Mouse (Mus musculus) large intestine, adult 2 months (tissue): ENCODE data around the gene Lypd3. TPM values are rescaled to one million over a fixed set of nuclear protein-coding genes. Genes with fewer than 3 reads are reported as not detected.
"Not testable (repeated sequence)": the region's sequence is repeated elsewhere in the genome, so short reads cannot be mapped to it uniquely, and the experiment has no call there.

Source experiments
- DNase-seq: peaks from one replicate; pipeline ENCODE4 v3.0.0-alpha.2; 2012; ENCODE audit warnings: low read depth, low spot score
- whole genome bisulfite sequencing: fragments of 180-500 bp; shearing (Covaris S2); methylation state at CpG from one replicate; pipeline ENCODE4 v1.1.7; 2018; 5-methylcytosine and 5-hydroxymethylcytosine counted together
- polyA plus RNA-seq: library from polyadenylated mRNA; depleted of rRNA; stranded (reverse); fragments of >200 nt; gene quantifications from 2 replicates; pipeline ENCODE4 v1.2.3, GENCODE M21; 2012

Lypd3 gene
- polyA plus RNA-seq, 1 experiment = 0.14 TPM

DNA sequence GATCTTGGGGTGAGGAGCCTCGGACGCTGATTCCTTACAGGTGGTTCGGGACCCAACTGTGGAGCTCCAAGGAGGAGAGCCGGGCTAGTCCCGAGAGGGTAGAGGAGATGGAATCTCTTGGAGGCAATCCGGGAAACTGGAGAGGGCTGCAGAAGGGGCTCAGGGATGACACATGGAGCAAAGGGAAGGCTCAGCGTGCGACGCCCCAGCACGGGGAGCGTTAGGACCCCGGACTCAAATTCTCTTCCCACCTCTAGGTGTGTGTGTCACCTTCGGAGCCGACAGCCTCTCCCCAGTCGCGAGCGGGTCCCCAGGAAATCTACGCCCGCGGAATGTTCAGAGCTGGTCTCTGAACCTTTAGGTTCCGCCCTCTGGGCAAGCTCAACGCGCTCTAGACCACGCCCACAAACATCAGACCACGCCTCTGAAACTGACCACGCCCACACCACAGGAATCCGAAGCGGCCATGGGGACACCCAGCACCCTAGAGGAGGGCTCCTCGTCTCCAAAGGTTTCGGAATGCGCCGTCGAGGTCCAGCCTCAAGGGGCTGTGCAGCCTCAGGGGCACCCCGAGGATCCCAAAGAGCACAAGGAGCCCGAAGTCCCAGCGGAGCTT is 25.4 kb upstream of the Lypd3 start:
- no peak for DNase-seq
- WGBS = under 1% methylated on average over 36 of the region's 36 CpGs

DNA sequence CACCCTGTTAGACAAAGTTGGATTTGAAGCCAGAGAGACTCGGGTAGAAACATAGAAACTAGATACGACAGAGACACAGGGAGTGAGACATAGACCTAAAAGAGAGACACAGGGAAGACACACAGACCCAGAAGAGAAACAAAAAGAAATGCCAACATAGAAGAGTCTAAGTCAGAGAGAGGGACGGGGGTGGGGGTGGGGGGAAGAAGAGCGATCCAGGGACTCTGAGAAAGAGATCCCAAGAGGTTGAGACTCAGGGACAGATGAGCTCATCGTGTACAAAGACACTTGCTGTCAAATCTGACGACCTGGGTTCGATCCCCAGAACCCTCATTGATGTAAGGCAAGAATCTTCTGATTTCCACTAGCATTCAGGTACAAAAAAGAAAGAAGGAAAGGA is 24.6 kb upstream of the Lypd3 start:
- WGBS = 9% methylated on average over 7 of the region's 7 CpGs

DNA sequence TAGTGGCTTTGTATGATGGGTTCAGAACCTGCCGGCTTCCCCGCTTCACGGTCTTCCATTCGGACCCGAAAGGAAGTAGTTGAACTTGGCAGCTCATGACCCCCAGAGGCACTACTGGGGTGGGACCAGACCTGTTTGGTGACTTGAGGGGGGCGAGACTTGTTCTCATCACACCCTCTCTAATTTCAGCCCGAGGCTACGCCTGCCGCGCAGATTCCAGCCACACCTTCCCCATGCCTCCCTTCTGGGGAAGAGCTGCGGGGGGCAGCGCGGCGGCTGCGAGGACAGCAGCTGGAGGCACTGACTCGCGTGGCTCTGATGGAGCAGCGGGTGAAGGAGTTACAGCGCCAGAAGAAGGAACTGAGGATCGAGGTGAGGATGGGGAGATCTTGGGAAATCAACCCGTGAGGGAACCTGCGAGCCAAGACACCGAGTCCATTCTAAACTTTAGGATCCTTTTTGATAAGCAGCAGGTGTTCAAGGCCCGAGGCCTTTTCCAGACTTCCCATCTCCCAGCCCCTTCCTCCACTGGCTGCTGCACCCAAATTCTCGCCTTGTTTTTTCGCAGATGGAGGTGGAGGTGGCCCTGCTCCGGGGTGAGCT is 23.9 kb upstream of the Lypd3 start:
- DNase-seq = no peak
- 27% methylated on average over 27 of the region's 27 CpGs for WGBS

More for the DNA sequence above, 24.6 kb upstream of the Lypd3 start:
- DNase-seq = no peak

DNA sequence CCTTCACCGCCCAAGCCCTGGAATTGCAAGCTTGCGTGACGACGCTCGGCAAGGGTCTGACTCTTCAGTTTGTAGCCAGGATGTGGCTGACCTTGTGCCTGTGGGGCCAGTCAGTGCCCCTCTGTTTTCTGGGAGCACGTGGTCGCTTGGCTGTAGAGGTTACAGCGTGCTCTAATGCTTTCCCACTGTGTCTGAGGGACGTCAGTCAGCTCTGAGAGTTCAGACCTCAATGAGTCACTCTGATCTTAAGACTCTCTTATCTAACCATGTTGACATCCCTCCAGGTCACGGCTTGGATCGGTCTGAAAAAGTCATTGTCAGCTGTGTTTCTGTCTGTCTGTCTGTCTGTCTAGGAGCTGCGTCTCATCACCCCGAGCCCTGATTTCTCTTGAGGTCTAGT is 21.5 kb upstream of the Lypd3 start:
- no peak for DNase-seq
- WGBS = 93% methylated on average over 13 of the region's 13 CpGs

DNA sequence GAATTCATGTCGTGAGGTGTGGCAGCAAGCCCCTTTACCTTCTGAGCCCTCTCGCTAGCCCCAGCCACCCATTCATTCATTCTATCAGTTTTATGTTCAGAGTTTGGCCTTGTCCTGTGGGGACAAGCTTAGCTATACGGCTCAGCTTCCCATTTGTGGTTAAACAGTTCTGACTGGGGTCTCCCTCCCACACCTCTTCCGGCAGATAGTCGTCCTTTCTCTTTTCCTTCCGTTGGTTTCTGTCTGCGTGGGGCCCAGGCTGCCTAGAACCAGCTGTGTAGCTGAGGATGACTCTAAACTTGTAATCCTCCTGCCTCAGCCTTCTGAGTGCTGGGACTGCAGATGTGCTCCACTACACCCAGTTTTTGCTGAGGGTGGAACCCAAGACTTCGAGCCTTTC is 18.6 kb upstream of the Lypd3 start:
- 81% methylated on average over 8 of the region's 8 CpGs for WGBS
- DNase-seq = no peak

DNA sequence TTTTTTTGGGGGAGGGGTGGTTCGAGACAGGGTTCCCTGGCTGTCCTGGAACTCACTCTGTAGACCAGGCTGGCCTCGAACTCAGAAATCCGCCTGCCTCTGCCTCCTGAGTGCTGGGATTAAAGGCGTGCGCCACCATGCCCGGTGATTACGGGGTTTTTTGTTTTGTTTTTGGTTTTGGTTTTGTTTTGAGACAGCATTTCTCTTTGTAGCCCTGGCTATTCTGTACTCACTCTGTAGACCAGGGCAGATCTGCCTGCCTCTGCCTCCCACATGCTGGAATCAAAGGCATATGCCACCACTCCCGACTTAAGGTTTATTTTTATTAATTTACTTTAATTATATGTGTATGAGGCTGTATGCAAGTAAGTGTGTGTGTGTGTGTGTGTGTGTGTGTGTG is 18.0 kb upstream of the Lypd3 start:
- not testable (repeated sequence) for DNase-seq
- WGBS = 87% methylated on average over 8 of the region's 8 CpGs

DNA sequence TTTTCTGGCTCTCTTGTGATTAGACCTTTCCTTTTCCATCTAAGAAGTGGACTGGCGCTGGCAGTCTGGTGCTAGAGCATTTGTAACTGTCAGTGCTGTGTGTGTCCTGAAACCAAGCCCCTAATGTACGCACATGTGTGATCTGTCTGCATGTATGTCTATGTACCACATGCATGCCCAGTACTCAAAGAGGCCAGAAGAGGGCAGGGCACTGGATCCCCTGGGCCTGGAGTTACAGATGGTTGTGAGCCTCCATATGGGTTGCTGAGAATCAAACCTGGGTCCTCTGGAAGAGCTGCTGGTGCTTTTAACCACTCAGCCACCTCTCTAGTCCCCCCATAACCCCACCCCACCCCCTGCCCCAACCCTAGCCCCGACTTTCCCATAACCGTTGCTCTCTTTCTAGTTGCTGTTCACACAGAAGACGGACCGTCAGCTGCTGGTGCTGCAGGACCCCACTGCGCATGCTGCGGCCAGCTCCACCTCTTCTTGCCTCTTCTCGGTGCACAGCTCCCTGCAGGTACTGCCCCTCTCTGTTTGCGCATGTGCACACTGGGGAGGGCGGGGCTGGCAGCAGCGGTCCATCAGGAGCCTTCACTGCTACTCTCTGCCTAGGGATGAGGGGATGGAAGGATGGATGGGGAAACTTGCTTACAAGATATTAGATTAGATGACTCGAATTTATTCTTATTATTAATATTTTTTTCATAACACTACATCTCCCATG is 16.5 kb upstream of the Lypd3 start:
- WGBS = 88% methylated on average over 13 of the region's 13 CpGs

DNA sequence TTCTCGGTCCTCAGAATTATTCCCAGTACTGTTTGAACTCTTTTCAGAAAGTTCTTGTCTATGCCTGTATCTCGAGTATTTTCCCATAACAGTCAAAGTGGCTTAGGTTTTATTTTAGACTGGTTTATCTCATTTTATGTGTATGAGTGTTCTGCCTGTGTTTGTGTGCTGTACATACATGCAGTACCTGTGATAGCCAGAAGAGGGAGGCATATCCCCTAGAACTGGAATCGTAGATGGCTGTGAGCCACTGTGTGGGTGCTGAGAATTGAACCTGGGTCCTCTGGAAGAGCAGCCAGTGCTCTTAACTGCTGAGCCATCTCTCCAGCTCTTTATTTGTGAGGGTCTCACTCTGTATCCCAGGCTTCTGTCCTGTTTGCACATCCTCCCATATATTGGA is 15.2 kb upstream of the Lypd3 start:
- WGBS = 90% methylated on average over 3 of the region's 3 CpGs
- no peak for DNase-seq

More for the DNA sequence above, 16.5 kb upstream of the Lypd3 start:
- no peak for DNase-seq

DNA sequence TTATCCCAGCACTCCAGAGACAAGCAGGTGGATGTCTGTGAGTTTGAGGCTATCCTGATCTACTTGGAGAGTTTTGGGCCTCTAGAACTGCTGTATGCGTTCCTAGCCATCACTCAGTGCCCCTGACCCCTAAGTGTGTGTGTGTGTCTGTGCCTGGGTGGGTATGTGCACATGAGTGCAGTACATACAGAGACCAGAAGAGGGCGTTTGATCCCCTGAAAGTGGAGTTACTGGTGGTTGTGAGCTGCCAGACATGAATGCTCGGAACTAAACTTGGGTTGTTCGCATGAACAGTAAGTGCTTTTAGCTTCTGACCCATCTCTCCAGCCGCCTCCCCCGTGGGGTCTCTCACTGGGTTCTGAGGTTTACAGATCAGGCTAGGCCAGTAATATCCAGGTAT is 13.4 kb upstream of the Lypd3 start:
- no peak for DNase-seq
- 89% methylated on average over 6 of the region's 6 CpGs for WGBS

DNA sequence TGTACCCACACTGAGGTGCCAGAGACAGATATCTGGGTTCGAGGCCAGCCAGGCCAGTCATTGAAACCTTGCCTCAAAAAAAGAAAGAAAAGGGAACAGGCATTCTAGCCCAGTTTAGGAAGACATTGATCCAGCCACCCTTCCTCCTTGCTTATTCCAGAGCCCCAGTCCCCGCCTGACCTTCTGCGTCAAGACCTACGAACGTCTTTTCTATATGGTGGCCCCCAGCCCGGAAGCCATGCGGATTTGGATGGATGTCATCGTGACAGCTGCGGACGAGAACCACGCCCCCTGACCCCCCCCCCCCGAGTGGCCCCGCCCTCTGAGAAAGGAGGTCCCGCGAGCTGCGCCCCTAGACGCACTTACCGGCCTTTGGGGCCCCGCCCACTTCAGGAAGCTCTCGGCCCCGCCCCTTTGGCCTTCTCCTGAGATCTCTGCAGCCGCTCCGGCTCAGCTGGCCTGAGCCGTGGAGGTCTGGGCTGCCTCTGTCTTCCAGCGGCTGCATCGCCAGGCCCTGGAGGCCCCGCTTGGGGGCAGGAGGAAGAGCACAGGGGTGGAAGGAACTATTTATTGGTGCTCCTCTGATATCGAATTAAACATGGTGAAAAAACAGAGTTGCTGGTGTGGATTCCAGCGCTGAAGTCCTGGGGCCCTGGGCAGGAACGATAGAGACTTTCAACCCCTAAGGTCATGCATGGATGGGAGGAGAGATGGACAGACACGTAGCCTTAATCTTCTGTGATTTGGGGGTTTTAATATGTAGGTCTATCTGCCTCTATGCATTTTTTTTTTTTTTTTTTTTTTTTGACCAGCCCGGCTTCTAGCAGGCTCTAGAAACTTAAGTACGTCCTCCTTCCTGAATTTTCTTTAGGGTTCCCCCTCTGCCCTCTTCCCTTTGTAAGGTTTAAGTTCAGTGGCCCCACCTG is 7.4 kb upstream of the Lypd3 start:
- DNase-seq = no peak
- WGBS = 12% methylated on average over 33 of the region's 33 CpGs

DNA sequence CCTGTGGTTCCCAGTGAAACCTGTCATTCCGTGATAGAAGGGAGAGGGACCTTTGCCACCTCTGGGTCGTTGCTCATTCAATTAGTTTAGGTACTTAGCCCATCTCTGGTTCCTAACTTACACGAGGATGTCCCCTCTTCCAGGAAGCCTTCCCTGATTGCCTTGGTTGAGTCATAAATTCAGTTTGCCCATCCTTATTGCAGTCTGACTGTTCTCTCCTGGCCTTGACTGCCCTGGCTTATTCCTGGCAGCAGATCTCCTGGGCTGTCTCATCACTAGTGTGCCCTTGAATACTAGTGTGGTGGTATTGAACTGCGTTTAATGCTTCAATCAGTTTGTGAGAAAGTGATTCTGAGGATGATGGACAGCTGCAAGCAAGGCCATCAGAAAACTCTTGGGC is 6.7 kb upstream of the Lypd3 start:
- no peak for DNase-seq
- 63% methylated on average over 4 of the region's 4 CpGs for WGBS

DNA sequence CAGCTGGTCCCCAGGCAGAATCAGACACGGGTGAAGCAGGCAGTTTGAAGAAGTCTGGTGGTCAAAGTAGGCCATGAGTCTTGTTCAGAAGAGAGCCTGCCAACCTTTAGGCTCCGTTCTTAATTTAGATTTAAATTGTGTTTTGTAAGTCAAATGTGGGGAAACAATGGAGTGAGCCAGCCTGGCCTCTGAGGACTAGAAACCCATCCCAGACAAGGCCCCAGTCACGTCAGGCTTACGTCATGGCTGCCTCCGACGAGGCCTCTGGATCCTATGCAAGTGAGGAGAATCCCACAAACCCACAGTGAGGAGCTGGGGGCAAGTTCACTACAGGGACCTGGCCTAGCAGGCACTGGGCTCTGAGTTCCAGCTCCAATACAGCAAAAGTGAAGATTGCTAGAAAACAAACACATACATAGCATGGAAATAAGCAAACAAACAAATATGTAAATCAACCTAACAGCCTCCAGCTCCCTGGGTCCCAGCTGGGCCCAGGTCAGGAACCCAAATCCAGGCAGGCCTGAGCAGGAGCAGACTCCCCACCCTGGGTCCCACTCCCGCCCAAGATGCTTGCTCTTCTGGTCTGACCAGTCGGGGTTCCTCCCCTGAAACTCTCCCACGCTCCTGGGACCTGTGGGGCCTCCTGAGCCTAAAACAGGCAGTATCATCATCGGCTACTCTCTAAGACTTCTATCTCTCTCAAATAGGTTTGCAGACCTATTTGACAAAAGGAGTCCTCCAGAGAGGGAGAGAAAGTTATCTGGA is 6.1 kb upstream of the Lypd3 start:
- DNase-seq = no peak
- WGBS = 82% methylated on average over 10 of the region's 10 CpGs

DNA sequence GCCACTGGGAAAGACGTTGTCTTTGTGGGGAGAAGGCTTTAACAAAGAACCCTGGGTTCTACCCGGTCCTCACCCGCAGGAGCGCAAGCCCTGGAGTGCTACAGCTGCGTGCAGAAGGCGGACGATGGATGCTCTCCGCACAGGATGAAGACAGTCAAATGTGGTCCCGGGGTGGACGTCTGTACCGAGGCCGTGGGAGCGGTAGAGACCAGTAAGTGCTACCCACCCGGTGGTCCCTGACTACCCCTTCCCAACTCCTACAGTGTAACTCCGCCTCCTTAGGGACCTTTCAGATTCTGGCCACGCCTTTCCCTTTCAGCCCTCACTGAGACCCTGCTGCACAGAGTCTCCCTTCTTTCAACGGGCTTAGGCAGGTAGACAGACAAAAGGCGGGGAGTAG is 696 bp downstream of the Lypd3 start:
- no peak for DNase-seq
- WGBS = 8% methylated on average over 18 of the region's 18 CpGs

DNA sequence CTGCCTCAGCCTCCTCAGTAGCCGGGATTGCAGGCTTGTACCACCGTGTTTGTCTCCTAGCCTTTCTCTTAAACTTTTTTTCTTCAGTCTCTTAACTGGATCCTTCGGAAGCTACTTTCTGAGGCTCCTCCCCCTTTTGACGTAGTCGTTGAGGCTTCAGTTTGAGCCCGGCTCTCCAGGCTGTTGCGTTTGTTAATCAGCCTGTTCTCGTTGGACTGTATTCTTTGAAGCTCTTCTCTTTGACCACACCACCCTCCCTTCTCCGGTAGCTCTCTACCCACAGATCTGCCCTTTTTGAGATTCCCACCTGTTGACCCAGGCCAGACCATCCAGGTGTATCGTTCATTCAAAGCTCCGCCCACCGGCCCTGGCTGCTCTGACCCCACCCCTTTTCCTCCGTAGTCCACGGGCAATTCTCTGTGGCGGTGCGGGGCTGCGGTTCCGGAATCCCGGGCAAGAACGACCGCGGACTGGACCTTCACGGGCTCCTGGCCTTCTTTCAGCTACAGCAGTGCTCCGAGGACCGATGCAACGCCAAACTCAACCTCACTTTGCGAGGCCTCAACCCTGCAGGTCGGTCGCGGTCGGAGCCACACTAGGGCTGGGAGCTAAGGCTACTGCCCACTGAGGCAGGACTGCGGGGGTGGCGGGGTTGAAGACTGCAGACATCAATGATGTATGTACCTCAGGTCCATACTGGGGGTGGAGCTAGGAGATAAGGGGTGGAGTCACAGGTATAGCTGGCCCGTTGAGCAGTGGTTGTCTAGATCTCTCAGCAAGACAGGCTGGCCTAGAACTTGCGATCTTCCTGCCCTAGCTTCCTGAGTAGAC is 1.9 kb downstream of the Lypd3 start:
- 3% methylated on average over 35 of the region's 35 CpGs for WGBS
- DNase-seq = no peak

DNA sequence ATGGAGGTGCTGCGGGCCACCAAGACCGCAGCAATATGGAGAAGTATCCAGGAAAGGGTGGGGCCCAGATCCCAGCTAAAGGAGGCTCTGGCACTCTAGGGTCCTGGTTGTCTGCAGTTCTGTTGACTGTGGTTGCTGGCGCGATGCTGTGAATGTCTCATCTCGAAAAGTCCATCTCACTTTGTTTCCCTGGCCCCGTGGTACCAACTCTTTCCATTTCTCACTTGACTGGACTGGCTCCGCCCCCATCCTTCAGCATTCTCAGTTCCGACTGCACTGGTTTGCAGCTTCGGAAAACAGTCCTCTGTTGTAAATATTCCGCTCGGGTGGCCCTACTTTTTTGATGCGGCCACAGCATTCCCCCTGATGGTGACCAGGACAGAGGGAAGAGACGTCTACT is 4.1 kb downstream of the Lypd3 start:
- no peak for DNase-seq
- 56% methylated on average over 13 of the region's 13 CpGs for WGBS

DNA sequence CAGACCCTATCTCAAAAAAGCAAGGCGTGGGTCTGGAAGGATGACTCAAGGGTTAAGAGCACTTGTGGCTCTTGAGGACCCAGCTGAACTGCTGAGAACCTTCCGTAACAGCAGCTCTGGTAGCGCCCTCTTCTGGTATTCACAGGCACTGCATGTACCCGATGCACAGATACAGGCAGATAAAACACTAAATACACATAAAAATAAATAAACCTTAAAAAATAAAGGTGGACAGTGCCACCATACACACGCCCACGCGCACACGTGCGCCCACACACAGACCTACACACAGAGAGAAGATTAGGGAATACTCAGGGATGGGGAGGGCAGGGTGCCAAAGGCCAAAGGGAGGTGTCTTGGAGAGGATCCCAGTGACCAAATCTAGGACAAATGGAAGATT is 6.1 kb downstream of the Lypd3 start:
- DNase-seq = no peak
- 13% methylated on average over 9 of the region's 9 CpGs for WGBS

DNA sequence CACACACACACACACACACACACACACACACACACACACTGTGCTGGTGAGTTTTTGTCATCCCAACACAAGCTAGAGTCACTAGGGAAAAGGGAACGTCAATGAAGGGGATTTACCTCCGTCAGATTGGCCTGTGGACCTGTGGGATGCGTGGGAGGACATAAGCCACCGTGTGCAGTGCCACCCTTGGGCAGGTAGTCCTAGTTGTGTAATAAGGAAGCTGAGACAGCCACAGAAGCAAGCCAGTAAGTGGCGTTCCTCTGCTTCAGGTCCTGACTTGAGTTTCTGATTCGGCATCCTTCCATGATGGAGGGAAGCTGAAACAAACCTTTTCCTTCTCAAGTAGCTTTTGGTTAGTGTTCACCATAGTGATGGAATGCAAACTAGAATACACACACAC is 8.1 kb downstream of the Lypd3 start:
- no peak for DNase-seq
- 77% methylated on average over 6 of the region's 6 CpGs for WGBS

DNA sequence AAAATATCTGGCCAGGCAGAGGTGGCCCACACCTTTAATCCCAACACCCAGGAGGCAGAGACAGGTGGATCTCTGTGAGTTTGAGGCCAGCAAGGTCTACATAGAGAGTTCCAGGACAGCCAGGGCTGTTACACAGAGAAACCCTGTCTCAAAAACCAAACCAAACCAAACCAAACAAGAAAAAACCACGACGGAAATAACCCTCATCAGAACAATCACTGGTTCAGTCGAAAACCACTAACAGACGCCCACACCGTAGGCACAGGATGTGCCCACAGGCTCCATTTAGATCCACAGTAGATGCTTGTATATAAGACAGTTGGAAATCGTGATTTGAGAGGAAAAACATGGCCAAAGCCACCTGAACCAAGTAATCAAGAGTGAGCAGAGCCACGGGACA is 8.6 kb downstream of the Lypd3 start:
- WGBS = 71% methylated on average over 7 of the region's 7 CpGs
- DNase-seq = no peak

DNA sequence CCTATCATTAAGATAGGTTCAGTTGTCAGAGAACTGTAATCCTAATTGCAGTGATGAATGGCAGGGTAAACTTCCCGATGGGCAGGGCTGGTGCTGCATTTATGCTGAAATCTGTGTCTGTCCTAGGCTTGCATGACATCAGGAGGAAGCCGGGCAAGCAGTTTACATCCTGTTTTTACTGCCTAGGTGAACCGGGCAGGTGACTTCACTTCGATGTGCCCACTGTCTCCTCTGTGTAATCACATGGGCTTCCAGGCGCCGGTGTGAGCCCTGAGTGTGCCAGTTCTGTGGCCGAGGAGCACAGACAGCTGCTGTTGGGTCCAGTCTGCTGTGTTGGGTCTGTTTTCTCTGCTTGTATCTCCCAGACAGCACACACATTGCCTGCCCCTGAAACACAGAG is 10.1 kb downstream of the Lypd3 start:
- DNase-seq = no peak
- 18% methylated on average over 7 of the region's 7 CpGs for WGBS
